Mouse (Mus musculus) embryo, embryonic 11.5 days (tissue): ENCODE results near the gene Fkbp11.
"Not testable (repeated sequence)": the region's sequence is repeated elsewhere in the genome, so short reads cannot be mapped to it uniquely, and the experiment has no call there.

Experiments used
- DNase-seq: peaks from one replicate; pipeline ENCODE4 v3.0.0-alpha.2; 2012; ENCODE audit warnings: low read depth, low spot score

Fkbp11 gene

GRCm38 (mm10) chr15:98727443-98728321, at the start of gene Fkbp11:
TSS of gene Fkbp11 (minus strand) at chr15:98728198.
- peak; percentile 59 for DNase-seq

- DNase-seq = no peak
These were observed 49.8 kb upstream of the Fkbp11 start, which contains the start of gene Wnt10b for GRCm38 (mm10) chr15:98777762-98778161. TSS of gene Wnt10b (minus strand) at chr15:98778150.

GRCm38 (mm10) chr15:98777005-98777616, 49.1 kb upstream of the Fkbp11 start:
- no peak for DNase-seq

GRCm38 (mm10) chr15:98776280-98777004, 48.4 kb upstream of the Fkbp11 start:
- DNase-seq = no peak

- DNase-seq = no peak
These were observed 47.5 kb upstream of the Fkbp11 start for GRCm38 (mm10) chr15:98775533-98775932.

- no peak for DNase-seq
These were observed 46.1 kb upstream of the Fkbp11 start for GRCm38 (mm10) chr15:98774096-98774495.

- no peak for DNase-seq
These were observed 44.7 kb upstream of the Fkbp11 start for GRCm38 (mm10) chr15:98772511-98773211.

- DNase-seq = no peak
These were observed 43.9 kb upstream of the Fkbp11 start for GRCm38 (mm10) chr15:98771813-98772425.

- no peak for DNase-seq
These were observed 40.3 kb upstream of the Fkbp11 start for GRCm38 (mm10) chr15:98768259-98768658.

GRCm38 (mm10) chr15:98765929-98766328, 37.9 kb upstream of the Fkbp11 start:
- DNase-seq = no peak

- peak; percentile 94 for DNase-seq
These were observed 34.9 kb upstream of the Fkbp11 start, which contains the start of gene Arf3 for GRCm38 (mm10) chr15:98762670-98763529. TSS of gene Arf3 (minus strand) at chr15:98763214.

- DNase-seq = peak; percentile 58
These were observed 34.2 kb upstream of the Fkbp11 start for GRCm38 (mm10) chr15:98762201-98762621.

- no peak for DNase-seq
These were observed 26.1 kb upstream of the Fkbp11 start for GRCm38 (mm10) chr15:98754125-98754524.

- DNase-seq = no peak
These were observed 25.0 kb upstream of the Fkbp11 start for GRCm38 (mm10) chr15:98753021-98753423.

- DNase-seq = no peak
These were observed 21.1 kb upstream of the Fkbp11 start for GRCm38 (mm10) chr15:98749093-98749492.

GRCm38 (mm10) chr15:98747296-98747695, 19.3 kb upstream of the Fkbp11 start:
- DNase-seq = no peak

GRCm38 (mm10) chr15:98746344-98746965, 18.5 kb upstream of the Fkbp11 start:
- DNase-seq = no peak

GRCm38 (mm10) chr15:98743863-98744262, 15.9 kb upstream of the Fkbp11 start:
- not testable (repeated sequence) for DNase-seq

- DNase-seq = no peak
These were observed 14.9 kb upstream of the Fkbp11 start for GRCm38 (mm10) chr15:98742766-98743428.
